Mouse (Mus musculus) ovary, postnatal 36 days (tissue): ENCODE data around the gene Spata2.

Source experiments
- DNase-seq: peaks from one replicate; pipeline ENCODE4 v3.0.0; 2022; ENCODE audit warnings: low spot score, mixed read lengths

The Spata2 gene

DNA sequence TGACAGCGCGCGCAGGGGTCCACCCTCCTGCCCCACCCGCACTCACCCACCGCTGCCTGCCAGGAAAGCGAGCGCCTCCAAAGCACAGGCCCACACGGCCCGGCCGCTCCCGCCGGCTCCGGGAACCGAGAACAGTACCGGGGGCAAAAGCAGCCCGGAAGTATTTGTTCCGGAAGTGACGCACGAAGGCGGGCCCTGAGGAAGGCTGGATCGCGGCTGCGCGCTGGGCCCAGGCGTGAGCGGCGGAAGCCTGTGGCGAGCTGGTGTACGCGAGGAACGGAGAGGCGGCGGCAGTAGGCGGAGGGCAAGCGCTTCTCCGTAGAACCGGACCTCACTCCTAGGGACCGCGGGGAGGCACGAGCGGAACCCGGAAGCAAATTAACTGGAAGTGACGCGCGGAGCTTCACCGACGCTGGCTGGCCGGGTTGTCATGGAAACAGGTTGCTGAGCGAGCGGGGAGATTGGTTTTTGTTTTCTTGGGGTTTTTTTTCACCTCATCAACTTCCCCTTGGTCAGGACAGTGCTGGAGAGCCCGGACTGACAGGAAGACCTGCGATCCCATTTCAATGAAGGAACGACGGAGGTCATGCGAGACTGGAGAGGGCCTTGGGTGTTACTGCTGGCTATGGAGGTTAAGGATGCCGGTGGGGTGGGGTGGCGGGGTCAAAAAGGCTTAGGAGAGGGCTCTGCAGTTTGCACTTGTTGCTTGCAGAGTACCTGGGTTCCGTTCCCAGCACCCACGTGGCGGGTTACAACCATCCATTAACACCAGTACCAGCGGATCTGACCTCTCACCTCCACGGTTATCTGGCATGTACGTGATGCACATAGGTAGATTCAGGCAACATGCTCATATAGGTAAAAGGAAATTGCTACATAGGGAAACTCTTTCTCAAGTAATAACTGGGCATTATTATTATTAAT, at the start of gene Spata2:
Gene Spata2 (minus strand): TSS at position 175 of the 924 bp plus-strand sequence.
- peak; percentile 92 for DNase-seq

GRCm38 (mm10) chr2:167542361-167542760, 49.7 kb upstream of the Spata2 start:
- no peak for DNase-seq

DNA sequence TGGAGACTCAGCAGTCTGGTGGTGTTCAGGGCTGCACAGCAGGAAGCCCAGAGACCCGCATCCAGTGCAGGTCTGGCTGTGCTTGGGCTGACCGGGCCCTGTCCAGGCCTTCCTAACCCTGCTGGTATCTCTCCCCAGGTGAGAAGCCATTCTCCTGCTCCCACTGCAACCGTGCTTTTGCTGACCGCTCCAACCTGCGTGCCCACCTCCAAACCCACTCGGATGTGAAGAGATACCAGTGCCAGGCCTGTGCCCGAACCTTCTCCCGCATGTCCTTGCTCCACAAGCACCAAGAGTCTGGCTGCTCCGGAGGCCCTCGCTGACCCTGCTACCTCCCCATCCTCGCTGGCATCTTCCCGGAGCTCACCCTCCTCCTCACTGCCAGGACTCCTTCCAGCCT, 49.1 kb upstream of the Spata2 start:
- DNase-seq, result no peak

DNA sequence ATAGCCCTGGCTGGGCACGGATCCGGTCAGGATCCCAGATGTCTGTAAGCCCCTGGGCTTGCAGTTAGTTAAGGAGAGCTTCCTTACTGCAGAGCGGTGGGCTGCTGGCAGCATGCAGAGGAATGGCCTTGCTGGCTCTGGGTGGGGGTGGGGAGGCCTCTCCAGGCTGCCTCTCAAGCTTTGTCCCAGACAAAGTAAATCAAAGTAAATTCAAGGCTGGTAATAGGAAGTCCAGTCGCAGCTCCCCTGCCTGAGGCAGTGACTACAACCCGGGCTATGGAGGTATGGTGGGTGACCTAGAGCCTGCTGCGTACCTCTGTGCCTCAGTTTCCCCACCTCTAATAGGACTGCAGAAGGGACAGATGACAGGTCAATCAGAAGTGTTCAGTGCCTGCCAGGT, 48.6 kb upstream of the Spata2 start:
- no peak for DNase-seq

GRCm38 (mm10) chr2:167540477-167541110, 47.9 kb upstream of the Spata2 start:
- no peak for DNase-seq

GRCm38 (mm10) chr2:167539536-167540476, 47.1 kb upstream of the Spata2 start:
- no peak for DNase-seq

- DNase-seq, result peak; percentile 59
These were observed 46.1 kb upstream of the Spata2 start for GRCm38 (mm10) chr2:167538671-167539306.

DNA sequence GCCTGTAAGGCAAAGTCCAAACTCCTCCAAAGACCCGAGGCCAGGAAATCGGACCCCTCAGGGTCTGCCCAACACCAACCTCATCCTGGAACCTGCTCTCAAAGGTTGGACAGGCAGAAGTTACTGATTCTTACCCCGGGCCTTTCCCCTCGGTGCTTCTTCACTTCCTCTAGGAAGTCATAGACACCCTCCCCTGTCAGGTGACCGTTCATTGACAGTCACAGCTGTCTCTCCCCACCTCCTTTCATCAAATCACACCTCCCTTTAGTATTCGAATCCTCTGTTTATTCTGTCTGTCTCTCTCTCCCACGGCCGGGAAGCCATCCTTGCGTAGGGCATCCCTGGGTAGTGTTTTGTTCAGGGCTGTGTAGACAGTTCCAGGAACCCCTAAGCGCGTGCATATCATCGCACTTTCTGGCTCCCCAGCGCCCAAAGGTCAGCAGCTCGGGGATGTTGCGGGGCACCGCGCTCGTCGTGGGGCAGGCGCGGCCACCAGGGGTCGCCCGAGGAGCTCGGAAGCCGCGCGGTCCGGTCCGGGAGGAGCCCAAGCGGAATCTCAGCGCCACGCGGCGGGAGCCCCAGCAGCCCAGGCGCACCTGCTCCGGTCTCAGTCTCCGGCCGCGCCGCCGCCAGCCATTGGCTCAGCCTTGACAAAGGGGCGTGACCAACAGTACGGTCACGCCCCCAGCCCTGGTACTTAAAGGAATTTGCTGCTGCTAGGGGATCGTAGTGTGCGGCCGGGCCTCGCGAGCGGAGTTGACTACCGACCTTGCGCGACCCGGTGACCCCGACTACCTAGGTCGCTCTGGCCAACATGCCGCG, 45.0 kb upstream of the Spata2 start, which contains the start of gene Snai1:
Gene Snai1 (plus strand): TSS at position 720 of the 822 bp plus-strand sequence.
- DNase-seq, result peak; percentile 95

DNA sequence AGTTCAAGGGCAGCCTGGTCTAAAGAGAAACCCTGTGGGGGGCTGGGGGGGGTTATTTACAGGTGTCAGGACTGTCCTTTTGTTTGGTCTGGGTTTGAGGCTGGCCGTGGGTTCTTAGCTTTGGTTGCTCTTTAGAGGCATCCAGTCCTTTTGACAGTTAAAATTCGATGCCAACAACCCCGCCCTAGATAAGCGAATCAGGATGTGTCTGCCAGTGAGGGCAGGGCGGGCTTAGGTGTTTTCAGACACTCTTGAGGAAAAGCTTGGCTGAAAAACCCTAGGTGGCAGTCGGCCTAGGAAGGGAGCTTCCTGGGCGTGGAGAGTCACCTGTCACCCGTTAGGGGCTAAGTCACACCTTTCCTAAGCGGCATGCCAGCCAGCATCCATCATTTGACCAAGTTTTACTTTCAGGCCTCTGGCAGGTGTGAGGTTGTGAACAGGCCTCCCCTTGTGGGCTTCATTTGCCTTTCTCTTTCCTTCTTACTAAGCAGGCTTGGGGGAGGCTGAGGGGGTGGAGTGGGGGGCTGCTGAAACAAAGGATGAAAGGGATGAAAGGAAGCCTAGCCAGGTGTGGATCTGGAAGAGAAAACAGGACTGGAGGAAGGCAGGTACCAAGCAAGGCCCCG, 43.7 kb upstream of the Spata2 start:
- no peak for DNase-seq

- no peak for DNase-seq
These were observed 41.2 kb upstream of the Spata2 start for GRCm38 (mm10) chr2:167533880-167534279.

DNA sequence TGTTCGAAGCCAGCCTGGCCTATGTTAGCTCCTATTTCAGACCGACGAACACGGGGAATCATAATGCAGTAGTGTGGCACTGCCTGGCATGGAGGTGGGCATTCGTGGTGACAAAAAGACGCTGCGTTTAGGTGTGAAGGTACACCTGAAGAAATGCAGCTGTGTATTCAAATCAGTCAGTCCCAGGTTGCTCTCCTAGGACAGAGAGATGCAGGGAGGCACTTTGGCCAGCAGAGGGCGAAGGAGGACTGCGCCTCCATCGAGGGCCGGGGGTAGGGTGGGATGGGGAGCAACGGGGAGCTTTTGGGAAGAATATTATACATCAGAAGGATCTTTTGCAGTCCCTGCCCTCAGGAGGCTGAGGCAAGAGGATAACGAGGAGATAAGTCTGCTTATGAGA, 39.4 kb upstream of the Spata2 start:
- DNase-seq, result peak; percentile 48

DNA sequence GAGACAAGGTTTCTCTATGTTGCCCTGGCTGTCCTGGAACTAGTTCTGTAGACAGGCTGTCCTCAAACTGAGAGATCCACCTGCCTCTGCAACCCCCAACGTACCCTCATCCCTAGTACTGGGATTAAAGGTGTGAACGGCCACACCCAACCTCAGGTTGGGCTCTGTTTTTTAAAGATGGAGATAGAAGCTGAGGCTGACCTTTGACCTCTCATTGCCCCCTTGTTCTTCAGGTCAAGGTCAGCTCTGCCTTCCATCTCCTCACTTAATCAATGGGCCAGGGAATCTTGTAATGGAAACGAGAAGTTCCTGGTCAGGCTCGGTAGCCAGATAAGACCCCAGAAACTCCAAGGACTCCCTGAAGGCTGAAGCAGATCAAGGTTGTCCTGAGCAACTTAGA, 37.8 kb upstream of the Spata2 start:
- no peak for DNase-seq

- DNase-seq, result no peak
These were observed 37.3 kb upstream of the Spata2 start for GRCm38 (mm10) chr2:167529935-167530513.

- no peak for DNase-seq
These were observed 35.6 kb upstream of the Spata2 start for GRCm38 (mm10) chr2:167528278-167528677.

- no peak for DNase-seq
These were observed 27.0 kb upstream of the Spata2 start for GRCm38 (mm10) chr2:167519606-167520252.

- no peak for DNase-seq
These were observed 23.0 kb upstream of the Spata2 start for GRCm38 (mm10) chr2:167515688-167516087.

GRCm38 (mm10) chr2:167514641-167515040, 22.0 kb upstream of the Spata2 start:
- DNase-seq, result no peak

GRCm38 (mm10) chr2:167512970-167513369, 20.3 kb upstream of the Spata2 start:
- DNase-seq, result no peak

DNA sequence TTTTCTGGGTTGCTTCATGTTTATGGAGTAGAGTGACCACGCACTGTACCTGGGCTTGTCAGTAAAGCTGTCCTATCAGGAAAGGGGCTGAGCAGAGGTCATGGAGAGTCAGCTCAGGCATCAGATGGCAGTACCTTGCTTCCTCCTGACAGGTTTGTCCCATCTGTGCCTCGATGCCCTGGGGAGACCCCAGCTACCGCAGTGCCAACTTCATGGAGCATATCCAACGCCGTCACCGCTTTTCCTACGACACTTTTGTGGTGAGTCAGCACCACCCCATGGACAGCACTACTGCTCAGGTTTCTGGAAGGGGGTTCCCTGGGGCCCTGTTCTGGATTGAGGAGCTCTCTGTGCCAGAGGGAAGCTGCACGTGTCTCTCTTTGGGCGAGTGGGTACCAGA, 19.7 kb upstream of the Spata2 start:
- DNase-seq, result no peak
